Mouse (Mus musculus): Measurements from ENCODE around the gene Adam17.
A peak's percentile ranks its signal among the peaks of the same experiment; 100 is the strongest.

Adam17 gene

DNA sequence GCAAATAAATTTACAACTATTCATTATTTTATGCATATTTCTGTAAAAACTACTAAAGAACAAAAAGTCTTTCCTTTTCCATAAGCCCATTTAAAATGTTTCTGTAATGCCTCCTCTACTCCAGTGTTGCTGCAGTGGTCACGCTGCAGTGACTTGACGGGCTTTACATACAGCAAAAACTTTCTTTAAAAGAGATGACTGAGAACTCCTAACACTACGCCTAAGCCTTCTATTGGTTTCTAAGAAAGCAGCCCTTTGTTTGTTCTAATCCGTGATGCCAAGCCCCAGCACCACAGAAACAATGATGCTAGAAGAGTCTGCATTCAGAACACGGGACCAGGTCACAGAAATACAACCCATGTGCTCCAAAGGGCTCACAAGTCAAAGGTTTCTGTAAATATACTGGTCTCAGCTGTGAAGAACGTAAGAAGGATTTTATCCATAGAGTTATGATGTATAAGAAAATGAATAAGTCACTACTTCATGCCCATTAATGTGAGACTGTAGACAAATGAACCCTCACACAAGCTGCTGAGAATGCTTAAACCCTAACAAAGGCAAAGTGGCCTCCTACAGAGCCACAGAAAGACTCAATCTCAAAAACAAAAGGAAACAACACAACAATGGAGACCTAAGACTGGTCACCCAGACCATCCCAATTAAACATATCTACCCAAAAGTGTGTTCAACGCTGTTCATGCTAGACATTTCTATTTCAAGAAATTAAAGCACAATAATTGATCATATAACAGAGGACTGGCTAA lies 23.1 kb downstream of the Adam17 start:
- DNase-seq = no peak

DNA sequence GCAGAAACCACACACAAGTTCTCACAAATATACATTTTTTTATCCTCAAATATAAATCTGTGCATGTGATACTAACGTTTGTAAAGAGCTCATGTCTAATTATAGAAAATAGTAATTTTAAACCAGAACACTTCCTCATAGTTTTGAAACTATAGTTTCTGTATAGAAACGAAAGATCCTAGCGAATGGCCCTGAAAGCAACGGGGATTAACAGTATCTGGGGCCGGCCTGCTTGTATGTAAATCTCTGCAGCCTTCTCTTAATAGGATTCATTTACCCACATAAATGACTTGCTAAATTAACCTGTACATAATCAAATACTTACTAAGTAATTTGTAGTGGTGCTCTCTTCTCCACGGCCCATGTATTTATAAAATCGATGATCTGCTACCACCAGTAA lies 26.5 kb downstream of the Adam17 start:
- DNase-seq = no peak

DNA sequence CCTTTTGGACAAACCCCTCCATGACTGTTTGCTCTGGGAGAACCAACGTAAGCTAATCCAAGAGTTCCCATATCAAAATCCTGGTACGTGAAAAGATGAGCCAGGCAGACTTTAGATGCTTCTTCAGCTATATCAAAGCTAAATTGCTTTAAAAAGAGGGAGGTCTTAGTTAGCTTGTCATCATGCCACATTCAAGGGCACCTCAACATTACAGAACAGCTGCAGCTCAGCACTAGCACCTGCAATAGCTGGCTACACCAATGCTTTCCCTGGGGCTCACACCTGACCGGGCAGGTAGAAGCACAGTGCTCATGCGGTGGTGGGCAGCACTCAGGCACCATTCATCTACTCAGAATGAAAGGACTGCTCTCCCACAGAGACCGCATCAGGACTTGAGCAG lies 32.8 kb downstream of the Adam17 start:
- no peak for DNase-seq

DNA sequence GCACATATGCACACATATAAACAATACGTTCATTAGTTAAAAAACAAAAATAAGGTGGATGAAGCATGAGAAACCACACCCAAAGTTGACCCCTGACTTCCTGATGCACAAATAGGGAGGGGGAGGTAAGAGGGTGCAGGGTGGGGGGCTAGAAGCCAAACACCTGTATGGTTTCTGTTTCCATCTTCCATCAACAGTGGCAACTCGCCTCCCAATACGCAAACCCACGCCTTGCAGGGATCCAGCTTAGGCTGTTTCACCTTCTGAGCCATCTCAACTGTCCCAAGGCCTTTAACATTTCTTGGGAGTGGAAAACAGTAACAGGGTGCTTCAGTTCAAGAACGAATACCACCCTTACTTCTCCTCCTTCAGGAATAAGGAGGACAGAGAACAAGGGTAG lies 36.3 kb downstream of the Adam17 start:
- DNase-seq = no peak

DNA sequence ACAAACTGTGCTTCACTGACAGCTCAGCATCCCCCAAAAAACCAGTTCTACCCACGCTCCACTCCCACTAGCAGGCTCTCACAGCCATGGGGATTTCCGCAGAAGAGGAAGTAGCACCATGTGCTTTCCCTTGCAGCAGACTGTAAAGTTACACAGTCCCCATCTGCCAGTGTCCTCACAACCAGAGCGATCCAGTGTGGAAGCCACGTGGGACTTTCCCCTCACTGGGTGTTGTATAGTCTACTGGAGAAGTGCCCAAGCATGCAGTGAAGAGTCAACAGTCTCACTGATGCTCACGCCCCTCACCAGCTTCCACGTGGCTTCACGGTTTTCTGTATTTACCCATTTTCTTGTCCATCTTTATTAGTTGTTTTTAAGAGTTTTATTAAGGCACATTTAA lies 37.6 kb downstream of the Adam17 start:
- no peak for DNase-seq

DNA sequence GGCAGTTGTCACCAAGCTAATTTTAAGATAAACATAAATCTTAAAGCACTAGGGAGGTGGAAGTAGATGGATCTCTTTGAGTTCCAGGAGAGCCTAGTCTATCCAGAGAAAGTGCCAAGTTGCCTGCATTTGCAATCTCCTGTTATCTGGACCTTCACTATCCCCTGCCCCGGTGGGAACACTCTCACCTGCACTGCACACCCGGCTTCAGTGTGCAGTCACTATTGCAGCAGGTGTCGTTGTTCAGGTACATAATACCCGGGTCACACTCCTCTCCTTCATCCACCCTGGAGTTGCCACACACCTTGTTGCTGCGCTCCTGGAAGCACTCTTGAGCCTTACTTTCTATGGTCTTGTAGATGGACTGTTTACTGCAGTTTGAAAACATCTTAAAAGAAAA lies 39.7 kb downstream of the Adam17 start:
- no peak for DNase-seq

DNA sequence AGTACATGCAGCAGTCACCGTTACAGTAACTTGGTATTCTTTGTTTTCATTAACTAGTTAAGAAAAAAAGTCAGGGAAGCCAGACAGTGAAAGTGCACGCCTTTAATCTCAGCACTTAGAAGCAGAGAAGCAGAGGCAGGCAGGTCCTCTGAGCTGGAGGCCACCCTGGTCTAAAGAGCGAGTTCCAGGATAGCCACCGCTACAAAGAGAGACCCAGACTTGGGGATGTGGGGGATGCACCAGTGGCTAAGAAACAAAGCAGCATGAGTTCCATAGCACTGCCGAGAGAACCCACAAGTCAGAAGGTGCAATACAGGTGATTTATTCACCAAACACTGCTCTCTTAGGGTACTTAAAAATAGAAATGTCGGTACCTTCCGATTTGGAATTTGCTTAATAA lies 40.4 kb downstream of the Adam17 start:
- DNase-seq = no peak

DNA sequence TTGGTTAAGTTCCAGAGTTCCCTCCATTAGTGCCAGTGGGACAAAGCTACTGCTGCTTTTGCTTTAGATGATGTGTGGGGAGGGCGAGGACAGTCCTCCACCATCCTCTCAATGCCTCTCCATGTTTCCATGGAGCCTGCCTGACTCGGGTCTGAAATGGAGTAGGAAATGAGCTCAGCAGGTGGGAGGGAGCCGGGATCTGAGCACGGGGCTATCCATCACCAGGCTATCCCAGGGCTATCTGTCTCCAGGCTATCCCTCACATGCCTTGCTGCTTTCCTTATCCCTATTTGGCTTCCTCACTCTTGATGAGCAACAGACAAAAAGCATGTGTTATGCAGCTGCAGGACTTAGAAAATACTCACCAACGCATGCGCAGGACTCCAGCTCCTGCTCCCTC lies 41.7 kb downstream of the Adam17 start:
- DNase-seq = no peak

DNA sequence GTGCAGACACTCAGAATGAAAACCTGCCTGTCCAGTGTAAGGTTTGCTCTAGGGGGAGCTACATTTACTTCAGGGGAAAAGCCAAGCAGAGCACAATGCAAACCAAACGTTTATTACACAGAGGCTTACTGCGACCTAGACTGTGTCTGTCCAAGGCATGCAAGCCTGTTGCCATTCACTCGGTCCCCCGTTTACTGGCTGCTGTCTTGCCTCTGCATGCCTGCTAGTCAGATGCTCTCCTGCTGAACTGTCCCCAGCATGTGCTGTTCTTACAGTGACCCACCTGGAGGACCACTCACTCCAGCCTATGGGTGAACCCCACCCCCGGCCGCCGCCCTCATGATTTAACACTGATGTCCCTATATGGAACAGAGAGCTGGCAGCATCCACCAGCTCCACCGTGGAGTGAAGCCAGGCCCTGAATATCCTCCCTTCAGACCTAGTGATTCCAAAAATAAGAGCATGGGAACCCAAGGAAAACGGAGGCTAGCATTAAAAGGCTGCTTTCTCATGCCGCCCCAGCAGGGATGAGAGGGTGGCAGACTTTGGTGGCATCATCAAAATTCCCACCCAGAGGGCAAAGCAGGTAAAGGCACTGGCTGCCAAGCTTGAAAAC lies 42.4 kb downstream of the Adam17 start:
- no peak for DNase-seq

DNA sequence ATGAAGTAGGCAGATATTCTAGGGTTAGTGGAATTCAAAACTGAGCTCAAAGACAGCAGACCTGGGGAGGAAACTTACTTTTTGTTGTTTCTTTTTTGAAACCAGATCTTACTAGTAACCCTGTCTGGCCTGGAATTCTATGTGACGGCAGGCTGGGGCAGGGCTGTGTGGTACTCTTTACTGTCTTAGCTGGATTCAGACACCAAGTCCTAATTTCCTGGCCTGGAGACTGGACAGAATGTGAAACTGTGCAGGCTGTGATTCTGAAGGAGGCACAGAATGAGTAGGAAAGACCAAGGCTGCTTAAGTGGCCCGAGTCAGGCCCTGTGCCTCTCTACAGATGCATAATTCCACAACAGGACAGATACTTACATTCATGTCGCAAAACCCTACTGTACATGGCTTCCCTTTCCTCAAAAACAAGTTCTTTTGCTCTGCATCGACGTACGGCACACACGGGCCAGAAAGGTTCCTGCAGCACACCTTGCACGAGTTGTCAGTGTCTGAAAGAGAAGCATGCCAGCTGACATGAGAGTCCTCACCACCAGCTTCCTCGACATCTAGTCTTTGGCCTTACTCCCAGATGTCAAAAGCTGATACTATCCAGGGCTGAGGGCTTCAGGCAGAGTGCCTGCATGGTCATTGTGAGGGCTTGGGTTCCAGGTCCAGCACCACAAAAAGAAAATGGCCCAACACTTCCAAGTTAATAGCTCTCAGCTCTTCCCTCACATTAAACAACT lies 43.6 kb downstream of the Adam17 start:
- DNase-seq = no peak

DNA sequence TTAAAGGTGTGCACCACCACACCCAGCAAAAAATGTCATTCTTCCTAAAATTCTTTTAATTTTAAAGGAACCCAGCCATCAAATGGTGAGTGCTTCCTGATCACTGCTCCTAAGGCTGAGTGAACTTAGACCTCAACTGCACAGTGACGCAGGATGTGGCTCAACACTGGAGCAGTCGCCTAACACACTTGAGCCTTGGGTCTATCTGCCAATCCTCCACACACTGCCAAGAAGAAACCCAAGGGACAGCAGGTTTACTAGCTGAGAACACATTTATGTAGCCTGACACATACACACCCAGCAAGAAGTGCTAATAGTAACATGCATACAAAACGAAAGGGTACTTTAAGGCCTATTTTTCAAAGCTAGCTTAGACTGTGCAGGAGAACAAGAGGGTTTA lies 47.1 kb downstream of the Adam17 start:
- no peak for DNase-seq

DNA sequence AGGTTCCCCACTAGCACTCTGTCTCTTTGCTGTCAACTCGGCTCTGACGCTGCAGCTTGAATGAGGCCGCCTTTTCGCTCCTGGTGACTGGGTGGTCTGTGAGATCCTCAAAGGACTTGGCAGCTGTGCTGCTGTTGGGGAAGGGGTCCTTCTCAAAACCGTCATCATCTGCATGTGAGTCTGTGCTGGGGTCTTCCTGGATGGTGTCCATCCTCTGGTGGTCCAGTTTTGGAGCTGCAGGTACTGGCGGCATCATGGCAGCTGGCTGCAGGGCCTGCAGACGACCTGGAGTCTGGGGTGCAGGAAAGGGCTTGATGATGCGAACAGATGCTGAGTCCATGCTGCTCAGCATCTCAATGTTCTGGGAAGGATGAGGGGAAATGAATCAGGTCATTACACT lies 48.2 kb downstream of the Adam17 start:
- DNase-seq = no peak

DNA sequence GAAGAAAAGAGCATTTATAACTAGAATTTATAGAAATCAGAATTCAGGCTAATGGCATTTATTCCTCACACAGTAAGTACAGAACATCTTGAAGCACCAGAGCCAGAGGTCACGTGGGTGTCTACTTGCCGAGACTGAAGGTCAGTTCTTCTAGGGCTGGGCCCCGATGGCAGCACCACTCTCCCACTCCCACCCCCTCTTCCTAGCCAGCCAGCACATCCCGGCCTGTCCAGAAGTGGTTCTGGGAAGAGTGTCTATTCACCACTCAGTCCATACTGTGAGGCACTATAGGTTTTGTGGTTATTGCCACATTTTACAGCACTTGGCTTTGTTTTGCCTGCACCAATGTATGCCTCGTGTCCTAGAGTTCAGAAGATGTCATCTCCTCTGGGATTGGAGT lies 49.3 kb downstream of the Adam17 start:
- DNase-seq = no peak

DNA sequence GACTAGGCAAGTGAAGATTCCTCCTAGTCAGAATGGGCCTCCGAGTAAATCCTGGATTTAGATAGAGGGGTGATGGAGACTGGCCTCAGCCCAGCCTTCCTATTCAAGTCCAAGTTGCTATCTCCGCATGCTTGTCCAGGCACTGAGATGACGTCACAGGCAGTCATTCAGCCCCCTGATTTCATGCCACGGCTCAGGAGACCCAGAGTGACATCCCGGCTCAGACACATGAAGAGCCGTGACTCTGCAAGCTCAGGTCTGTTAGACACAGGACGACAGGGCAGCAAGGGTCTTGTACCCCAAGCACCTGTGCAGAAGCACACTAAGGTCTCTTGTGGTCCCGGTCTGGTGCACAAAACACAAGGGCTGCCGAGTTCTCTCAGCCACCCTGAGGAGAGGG lies 50.6 kb downstream of the Adam17 start:
- DNase-seq = no peak

DNA sequence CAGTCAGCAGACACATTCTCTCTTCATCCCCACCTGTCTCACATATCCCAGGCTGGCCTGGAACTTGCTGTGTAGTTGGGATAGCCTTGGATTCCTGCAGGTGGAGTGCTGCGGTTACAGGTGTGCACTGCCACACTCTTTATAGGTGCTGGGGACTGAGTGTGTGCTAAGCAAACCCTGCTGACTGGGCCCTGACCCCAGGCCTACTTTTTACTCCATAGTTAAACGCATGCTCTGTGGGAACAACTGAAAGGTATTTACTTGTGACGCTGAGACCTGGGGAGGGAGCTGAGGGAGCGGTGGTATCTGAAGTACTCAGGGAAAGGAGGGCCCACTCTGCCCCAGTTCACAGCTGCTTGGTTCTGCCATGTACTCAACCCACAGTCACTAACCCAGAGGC lies 51.1 kb downstream of the Adam17 start:
- DNase-seq = no peak

DNA sequence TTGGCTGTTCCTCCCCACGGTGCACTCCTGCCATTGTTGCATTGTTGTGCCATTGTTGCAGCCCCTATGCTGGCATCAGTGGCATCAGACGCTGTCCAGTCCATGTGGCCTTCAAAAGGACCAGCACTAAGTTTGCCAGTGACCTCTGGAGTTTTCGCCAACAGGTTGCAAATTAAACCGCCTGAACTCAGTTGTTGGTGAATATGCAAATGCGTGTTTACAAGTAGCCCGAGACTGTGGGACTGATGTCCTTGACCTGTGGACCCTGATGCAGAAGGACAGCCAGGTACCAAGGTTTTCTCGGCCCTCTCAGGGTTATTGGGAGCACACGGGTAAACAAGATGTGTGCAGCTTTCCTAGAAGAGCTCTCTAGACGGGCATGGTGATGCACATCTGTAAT lies 52.3 kb downstream of the Adam17 start:
- no peak for DNase-seq

DNA sequence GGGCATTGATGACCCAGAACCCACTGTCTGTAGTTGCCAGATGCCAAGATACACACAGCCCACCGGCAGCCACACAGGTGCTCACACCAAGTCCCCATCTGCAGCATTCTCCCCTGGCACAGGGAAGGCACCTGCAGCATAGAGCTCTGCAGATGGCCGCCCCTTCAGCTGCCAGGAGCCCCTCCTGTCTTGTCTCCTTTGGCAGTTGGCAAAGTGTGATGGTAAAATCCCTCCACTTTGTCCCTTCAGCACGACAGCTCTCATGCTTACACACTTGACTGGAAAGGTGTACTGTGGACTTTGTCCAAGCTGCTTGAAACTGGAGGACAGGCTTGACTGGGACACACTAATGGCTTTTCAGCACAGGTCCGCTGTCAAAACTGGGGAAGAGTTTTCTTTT lies 53.1 kb downstream of the Adam17 start:
- DNase-seq = peak; percentile 57

DNA sequence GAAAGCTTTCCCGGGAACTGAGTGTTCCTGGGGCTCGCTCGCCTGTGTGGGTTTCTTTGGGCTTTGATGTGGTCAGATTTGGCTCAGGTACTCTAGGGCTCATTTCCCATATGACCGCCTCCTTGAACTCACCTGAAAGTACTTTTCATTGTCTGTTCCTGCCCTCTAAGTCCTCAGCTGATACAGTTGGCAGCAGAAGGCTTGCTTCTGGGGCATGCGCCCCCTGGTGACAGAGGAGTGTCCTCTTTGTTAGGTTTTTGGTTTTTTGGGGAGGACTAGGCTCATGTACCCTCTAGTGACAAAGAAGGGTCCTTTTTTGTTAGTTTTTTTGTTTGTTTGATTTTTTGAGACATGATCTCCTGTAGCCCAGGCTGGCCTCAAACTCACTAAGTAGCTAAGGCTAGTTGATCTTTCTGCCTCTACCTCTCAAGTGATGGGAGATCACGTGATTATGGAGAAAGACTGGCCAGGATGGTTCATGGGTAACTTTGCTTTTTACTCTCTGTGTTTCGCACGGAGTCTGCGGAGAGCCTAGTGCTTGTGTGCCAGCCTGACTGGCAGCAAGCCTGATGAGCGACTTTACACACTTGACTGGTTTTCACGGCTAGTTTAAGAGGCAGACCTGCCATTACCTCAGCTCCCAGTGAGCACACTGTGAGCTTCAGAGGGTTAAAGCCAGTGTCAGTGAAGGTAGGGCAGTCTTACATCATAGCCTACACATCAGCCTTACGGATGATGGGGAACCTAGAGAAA lies 55.1 kb downstream of the Adam17 start:
- peak; percentile 74 for DNase-seq

DNA sequence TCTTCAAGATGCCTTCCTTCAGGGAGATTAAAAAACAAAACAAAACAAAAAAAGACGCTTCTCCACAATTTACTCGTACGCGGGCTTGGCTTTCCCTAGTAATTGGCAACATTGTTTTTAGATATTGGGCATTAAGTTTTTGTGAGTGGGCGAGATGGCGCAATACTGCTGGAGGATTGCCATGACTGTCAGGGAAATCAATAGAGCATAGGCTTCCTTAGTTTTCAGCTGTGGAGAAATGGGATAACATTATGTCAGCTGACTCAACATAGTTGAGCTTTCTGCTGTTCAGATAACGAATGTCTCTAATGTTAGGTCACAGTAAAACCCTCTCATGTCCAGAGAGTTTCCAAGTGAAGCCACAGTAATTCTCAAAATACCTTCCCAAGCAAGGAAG lies 56.6 kb downstream of the Adam17 start:
- DNase-seq = peak; percentile 56

DNA sequence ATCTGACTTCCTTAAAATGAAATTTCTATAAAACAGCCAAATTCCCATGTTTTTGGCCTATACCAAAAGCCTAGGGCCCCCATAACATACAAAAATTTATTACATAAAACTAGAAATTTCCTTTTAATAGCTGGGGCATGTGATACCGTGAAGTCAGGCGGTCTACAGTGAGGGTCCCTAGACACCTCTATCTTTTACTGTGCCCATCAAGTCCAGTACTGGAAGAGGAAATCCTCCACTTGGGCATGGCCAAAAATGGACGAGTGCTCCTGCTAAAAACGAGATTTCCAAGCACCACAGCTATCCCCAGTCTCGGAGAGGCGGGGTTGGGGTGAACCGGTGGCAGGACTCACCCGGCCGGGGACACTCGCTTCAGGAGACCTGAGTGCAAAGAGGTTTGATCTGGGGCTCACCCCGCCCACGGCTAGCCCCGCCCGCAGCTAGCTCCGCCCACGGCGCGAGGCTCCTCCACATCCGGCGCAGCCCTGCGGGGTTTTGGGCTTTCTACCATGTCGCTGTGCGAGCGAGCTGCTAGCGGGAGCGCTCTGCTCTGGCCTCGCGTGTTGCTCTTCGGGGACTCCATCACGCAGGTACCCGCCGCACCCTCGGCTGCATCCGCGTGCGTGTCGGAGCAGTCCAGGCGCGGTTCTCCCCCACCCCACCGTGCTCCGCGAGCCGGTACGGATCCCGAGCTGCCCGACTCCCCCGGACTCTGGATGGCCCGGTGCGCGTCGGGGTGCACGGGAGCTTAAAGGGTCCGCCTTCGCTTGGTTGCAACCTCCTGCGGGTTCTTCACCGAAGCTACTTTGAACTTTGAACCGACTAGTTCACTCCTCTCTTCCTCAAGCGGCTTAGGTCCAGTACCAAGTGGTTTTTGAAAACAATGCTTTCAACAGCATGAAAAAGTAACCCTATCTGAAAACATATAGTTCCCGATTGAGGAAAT lies 57.2 kb downstream of the Adam17 start, which contains the start of gene Iah1:
TSS of gene Iah1 (plus strand) at position 467 of the 946 bp plus-strand sequence.
- peak; percentile 85 for DNase-seq

DNA sequence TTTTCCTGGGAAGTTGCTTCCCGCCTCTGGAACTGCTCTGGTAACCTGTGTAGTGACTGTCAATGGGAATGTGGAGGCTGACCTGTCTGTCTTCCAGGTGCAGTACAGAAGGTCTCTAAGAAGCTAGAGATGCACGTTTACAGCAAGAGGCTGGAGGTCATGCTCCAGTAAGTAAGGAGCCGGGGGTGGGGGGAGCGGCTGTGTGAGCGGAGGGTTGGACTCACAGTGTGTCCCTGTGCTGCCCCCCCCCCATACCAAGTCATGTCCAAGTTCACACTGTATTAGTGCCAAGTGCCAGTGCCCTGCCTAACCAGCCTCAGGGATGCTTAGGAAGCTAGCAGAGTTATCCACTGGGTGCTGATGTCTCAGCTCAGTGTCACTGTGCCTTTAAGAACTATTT lies 61.2 kb downstream of the Adam17 start:
- no peak for DNase-seq

DNA sequence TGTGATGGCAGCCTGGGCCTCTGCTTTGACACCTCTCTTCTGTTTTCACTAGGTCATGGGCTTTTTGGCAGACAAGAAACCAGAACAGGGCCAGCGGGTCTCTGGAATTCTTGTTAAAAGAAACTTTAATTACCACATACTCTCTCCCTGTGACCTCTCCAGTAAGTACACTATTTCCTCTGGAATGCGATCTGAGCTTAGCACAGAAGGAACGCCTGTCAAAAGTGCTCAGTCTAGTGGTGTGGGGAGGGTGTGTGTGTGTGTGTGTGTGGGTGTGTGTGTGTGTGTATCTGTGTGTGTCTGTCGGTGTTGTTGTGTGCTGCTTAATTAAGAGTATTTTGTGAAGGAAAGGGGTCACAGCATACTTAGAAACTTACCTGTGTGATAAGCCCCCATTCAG lies 66.7 kb downstream of the Adam17 start:
- DNase-seq = no peak

Data from cerebellum, adult 9-10 months (tissue).